Mouse (Mus musculus): ENCODE data around the gene Slc47a2. TPM values are rescaled to one million over a fixed set of nuclear protein-coding genes. Genes with fewer than 3 reads are reported as not detected.

The Slc47a2 gene
- polyA plus RNA-seq, 1 experiment from 2014 or later, result 0.17 TPM

DNA sequence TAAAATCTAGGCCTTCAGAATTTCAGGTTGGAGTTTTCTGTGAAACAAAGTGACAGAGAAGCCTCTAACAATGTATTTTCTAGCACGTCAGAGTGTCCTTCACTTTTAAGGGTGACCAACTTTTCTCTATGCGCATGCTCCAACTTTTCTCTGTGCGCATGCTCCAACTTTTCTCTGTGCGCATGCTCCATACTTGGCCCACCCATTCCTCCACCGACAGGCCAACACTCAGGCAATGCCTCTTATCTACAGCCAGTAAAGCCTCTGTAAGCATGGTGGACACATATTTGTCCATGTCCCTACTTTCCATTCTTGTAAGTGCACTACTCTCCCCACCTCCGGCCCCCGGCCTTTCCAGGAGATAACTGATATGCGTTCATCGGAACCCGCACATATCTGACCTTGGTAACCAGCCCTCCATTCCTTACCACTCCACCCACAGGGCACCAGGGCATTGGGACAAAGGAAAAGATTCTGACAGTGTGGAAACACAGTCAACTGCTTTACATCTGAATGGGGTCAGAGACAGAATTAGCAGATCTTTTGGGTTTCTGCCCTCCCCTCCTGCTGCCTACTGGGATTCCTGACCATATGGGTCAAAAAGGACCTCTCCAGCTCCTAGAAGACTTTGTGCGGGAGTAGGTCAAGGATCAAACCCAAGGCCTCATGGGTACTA is 19.0 kb upstream of the Slc47a2 start:
- peaks cover 4% of the 10 kb centered on the region; the same call in 1 of the 2 replicates for H3K4me1 ChIP-seq (replicated peaks; ENCODE audit: insufficient read depth, low read length)
- ATAC-seq (replicated peaks; ENCODE audit: low FRiP score, low read depth) (no peak), DNase-seq (ENCODE audit: low spot score) (no peak)
- TF ChIP-seq CTCF (IDR thresholded peaks at IDR 0.05; ENCODE audit: low read depth), result no peak
- H3K9ac ChIP-seq (ENCODE audit: low read depth, low read length), result no peak overlapping the region
- H3K4me2 ChIP-seq (ENCODE audit: low read length), result no peak overlapping the region
- no peaks in the 10 kb centered on the region for H3K36me3 ChIP-seq (ENCODE audit: insufficient read depth, low read length)
- no peaks in the 10 kb centered on the region for H3K9me3 ChIP-seq (replicated peaks; ENCODE audit: low read length)
- no peak overlapping the region for H3K27ac ChIP-seq
- no peak overlapping the region for H3K4me3 ChIP-seq (replicated peaks; ENCODE audit: low read depth, low read length)
- 92% methylated on average over 11 of the region's 11 CpGs for WGBS
- no peaks in the 10 kb centered on the region for H3K27me3 ChIP-seq (ENCODE audit: insufficient read depth, low read length)

DNA sequence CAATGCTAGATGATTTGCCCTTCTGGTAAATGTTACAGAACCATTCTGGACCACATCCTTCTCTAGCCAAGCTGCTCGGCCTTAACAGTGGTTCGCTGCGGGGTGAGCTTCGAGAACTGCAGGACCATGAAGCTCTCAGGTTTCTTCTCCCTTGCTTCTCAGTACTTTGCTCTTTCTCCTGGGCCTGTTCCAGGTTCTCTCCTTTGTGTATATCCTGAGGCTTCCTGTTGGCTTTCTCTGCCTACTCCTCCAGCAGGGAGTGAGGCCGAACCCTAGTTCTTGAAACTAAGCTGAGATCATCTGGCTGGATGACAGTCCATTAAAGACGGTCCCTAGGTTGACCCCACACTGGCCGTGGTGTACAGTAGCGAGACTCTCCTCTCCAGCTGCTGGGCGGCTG is 13.9 kb upstream of the Slc47a2 start:
- H3K9ac ChIP-seq (ENCODE audit: low read depth, low read length), result no peak overlapping the region
- no peaks in the 10 kb centered on the region for H3K9me3 ChIP-seq (replicated peaks; ENCODE audit: low read length)
- no peak for DNase-seq (ENCODE audit: low spot score)
- no peak for ATAC-seq (replicated peaks; ENCODE audit: low FRiP score, low read depth)
- H3K4me2 ChIP-seq (ENCODE audit: low read length), result no peak overlapping the region
- no peak for TF ChIP-seq CTCF (IDR thresholded peaks at IDR 0.05; ENCODE audit: low read depth)
- H3K27ac ChIP-seq, result no peak overlapping the region
- no peaks in the 10 kb centered on the region for H3K27me3 ChIP-seq (ENCODE audit: insufficient read depth, low read length)
- H3K4me1 ChIP-seq (replicated peaks; ENCODE audit: insufficient read depth, low read length), result 0 out of 2 replicates have a peak, but pooled peaks cover 2% of the 10 kb centered on the region
- WGBS, result 55% methylated on average over 9 of the region's 9 CpGs
- no peaks in the 10 kb centered on the region for H3K36me3 ChIP-seq (ENCODE audit: insufficient read depth, low read length)
- no peak overlapping the region for H3K4me3 ChIP-seq (replicated peaks; ENCODE audit: low read depth, low read length)

DNA sequence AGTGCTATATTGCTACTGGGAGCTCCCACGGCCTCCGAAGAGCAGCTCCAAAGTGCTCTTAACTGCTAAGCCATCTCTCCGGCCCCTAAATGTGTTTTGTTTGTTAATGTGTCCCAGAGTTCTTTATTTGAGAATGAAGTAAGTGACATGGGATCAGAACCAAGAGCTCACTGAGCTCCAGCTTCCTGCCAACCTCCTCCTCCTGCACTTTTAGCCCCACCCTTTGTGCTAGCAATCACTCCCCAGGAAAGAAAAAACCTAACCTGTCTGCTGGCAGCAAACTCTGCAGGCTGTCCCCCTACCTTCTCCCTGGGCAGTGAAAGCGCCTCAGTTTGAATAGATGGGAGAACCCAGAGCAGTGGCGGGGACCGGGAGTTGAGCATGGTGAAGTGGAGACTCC is 13.5 kb upstream of the Slc47a2 start:
- DNase-seq (ENCODE audit: low spot score) (no peak), ATAC-seq (replicated peaks; ENCODE audit: low FRiP score, low read depth) (no peak)
- H3K9me3 ChIP-seq (replicated peaks; ENCODE audit: low read length), result no peaks in the 10 kb centered on the region
- TF ChIP-seq CTCF (IDR thresholded peaks at IDR 0.05; ENCODE audit: low read depth), result no peak
- H3K27me3 ChIP-seq (ENCODE audit: insufficient read depth, low read length), result no peaks in the 10 kb centered on the region
- 0 out of 2 replicates have a peak, but pooled peaks cover 2% of the 10 kb centered on the region for H3K4me1 ChIP-seq (replicated peaks; ENCODE audit: insufficient read depth, low read length)
- H3K36me3 ChIP-seq (ENCODE audit: insufficient read depth, low read length), result no peaks in the 10 kb centered on the region
- no peak overlapping the region for H3K4me2 ChIP-seq (ENCODE audit: low read length)
- 75% methylated on average over 6 of the region's 6 CpGs for WGBS
- no peak overlapping the region for H3K9ac ChIP-seq (ENCODE audit: low read depth, low read length)
- H3K27ac ChIP-seq, result no peak overlapping the region
- H3K4me3 ChIP-seq (replicated peaks; ENCODE audit: low read depth, low read length), result no peak overlapping the region

DNA sequence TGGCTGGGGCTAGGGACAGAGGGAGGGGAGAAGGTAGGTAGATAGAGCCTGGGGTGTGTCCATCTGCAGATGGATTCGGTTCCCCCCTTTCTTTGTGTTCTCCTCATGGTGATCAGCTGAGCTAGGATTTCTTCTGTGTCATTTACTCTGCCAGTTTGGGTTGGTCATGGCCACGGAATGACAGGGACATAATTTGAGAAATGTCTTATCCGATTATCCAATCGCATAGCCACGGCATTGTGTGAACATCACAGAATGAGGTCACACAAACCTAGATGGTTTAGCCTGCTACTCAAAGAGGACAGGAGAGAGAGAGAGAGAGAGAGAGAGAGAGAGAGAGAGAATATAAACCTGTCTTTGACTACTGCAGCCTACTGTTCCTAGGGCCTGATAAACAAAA is 12.7 kb upstream of the Slc47a2 start:
- no peaks in the 10 kb centered on the region for H3K9me3 ChIP-seq (replicated peaks; ENCODE audit: low read length)
- no peaks in the 10 kb centered on the region for H3K27me3 ChIP-seq (ENCODE audit: insufficient read depth, low read length)
- no peak for DNase-seq (ENCODE audit: low spot score)
- H3K4me2 ChIP-seq (ENCODE audit: low read length), result no peak overlapping the region
- H3K9ac ChIP-seq (ENCODE audit: low read depth, low read length), result no peak overlapping the region
- H3K27ac ChIP-seq, result no peak overlapping the region
- no peaks in the 10 kb centered on the region for H3K36me3 ChIP-seq (ENCODE audit: insufficient read depth, low read length)
- H3K4me1 ChIP-seq (replicated peaks; ENCODE audit: insufficient read depth, low read length), result 0 out of 2 replicates have a peak, but pooled peaks cover 2% of the 10 kb centered on the region
- no peak for TF ChIP-seq CTCF (IDR thresholded peaks at IDR 0.05; ENCODE audit: low read depth)
- 90% methylated on average over 5 of the region's 5 CpGs for WGBS
- no peak overlapping the region for H3K4me3 ChIP-seq (replicated peaks; ENCODE audit: low read depth, low read length)
- no peak for ATAC-seq (replicated peaks; ENCODE audit: low FRiP score, low read depth)

DNA sequence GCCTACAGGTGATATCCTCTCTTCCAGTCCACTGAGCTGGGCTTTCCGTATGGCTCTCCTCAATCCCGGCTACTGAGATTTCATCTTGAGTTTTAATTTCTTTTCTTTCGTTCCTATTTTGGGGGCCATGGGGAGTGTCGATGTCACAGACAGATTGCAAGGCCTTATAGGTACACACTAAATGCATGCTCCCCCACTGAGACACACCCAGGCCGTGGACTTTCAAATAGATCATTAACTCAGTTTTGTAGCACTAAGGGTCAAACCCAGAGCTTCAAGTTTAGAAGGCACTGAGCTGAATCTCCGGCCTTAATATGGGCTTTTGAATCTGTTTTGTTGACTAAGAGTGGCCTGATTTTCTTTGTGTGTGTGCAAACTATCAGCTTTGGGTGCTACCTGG is 11.7 kb upstream of the Slc47a2 start:
- Histone ChIP-seq H3K36me3 (ENCODE audit: insufficient read depth, low read length) (no peaks in the 10 kb centered on the region), H3K4me2 (ENCODE audit: low read length) (no peak overlapping the region), H3K27me3 (ENCODE audit: insufficient read depth, low read length) (no peaks in the 10 kb centered on the region), H3K4me1 (replicated peaks; ENCODE audit: insufficient read depth, low read length) (0 out of 2 replicates have a peak, but pooled peaks cover 2% of the 10 kb centered on the region), H3K4me3 (replicated peaks; ENCODE audit: low read depth, low read length) (no peak overlapping the region), H3K9ac (ENCODE audit: low read depth, low read length) (no peak overlapping the region), H3K9me3 (replicated peaks; ENCODE audit: low read length) (no peaks in the 10 kb centered on the region), H3K27ac (0 out of 2 replicates have a peak overlapping the region, but pooled peaks have one; percentile 8)
- WGBS, result 43% methylated on average over 6 of the region's 6 CpGs
- peak; percentile 35 for DNase-seq (ENCODE audit: low spot score)
- no peak for ATAC-seq (replicated peaks; ENCODE audit: low FRiP score, low read depth)
- no peak for TF ChIP-seq CTCF (IDR thresholded peaks at IDR 0.05; ENCODE audit: low read depth)

DNA sequence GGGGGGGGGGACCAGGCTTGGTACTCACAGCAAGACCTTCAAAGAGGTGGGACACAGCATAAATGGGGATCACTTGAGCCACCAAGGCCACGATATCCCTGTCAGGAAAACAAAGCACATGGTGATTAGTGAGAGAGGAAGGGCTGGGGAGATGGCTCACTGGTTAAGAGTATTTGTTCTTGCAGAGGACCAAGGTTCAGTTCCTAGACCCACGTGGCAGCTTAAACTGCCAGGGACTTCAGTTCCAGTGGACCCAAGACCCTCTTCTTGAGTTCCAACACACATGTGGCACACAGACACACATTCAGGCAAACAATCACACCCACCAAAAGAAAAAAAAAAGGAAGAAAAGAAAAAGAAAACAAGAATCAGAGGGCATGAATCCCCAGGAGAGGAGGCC is 10.4 kb upstream of the Slc47a2 start:
- H3K4me3 ChIP-seq (replicated peaks; ENCODE audit: low read depth, low read length), result no peak overlapping the region
- H3K4me1 ChIP-seq (replicated peaks; ENCODE audit: insufficient read depth, low read length), result 0 out of 2 replicates have a peak, but pooled peaks cover 2% of the 10 kb centered on the region
- no peak overlapping the region for H3K4me2 ChIP-seq (ENCODE audit: low read length)
- no peak for ATAC-seq (replicated peaks; ENCODE audit: low FRiP score, low read depth)
- H3K27ac ChIP-seq, result no peak overlapping the region
- no peaks in the 10 kb centered on the region for H3K9me3 ChIP-seq (replicated peaks; ENCODE audit: low read length)
- no peak overlapping the region for H3K9ac ChIP-seq (ENCODE audit: low read depth, low read length)
- no peak for DNase-seq (ENCODE audit: low spot score)
- no peak for TF ChIP-seq CTCF (IDR thresholded peaks at IDR 0.05; ENCODE audit: low read depth)
- no peaks in the 10 kb centered on the region for H3K27me3 ChIP-seq (ENCODE audit: insufficient read depth, low read length)
- WGBS, result 47% methylated on average over 2 of the region's 2 CpGs
- H3K36me3 ChIP-seq (ENCODE audit: insufficient read depth, low read length), result no peaks in the 10 kb centered on the region
